Mouse (Mus musculus): ENCODE measurements around the gene Arhgap15.

Arhgap15 gene

GRCm38 (mm10) chr2:44112990-44113798 is 364.6 kb downstream of the Arhgap15 start:
- DNase-seq (ENCODE audit: low spot score), result no peak

DNA sequence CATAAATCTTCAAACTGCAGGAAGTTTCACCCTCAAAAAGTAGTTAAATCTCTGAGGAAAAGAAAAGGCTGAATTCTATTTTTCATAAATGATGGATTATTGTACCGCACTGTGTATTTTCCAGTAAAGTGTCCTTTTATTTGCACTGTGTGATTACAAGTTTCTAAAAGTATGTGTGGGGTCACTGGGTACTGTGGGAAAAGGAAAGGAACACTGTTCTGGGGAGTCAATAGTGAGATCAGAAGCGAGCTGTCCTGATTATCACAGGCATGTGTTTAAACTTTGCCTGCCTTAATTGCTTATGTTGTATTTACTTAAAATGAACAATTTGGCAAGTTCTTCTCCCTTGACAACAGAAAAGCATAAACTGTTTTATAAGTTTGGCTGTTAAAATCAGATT is 365.7 kb downstream of the Arhgap15 start:
- DNase-seq (ENCODE audit: low spot score), result no peak

GRCm38 (mm10) chr2:44121162-44121561 is 372.5 kb downstream of the Arhgap15 start:
- no peak for DNase-seq (ENCODE audit: low spot score)

GRCm38 (mm10) chr2:44123246-44123645 is 374.6 kb downstream of the Arhgap15 start:
- DNase-seq (ENCODE audit: low spot score), result no peak

DNA sequence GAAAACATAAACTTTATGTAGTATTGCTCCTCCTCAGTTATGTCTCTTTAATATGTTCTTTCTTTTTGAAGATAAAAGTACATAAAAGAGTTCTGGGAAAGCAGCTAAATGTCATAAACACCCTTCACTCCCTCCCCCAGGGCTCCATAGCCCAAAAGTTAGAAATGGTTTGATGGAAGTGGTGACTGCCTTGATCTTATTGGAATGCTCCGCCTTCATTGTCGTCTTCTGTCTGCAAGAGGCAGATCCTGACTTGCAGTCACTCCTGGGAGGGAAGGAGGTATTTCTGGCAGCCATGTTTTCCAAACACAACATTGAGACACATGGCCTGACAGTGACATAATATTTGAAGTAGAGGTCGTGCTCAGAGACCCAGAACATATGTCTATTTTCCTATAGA is 375.5 kb downstream of the Arhgap15 start:
- no peak for DNase-seq (ENCODE audit: low spot score)

DNA sequence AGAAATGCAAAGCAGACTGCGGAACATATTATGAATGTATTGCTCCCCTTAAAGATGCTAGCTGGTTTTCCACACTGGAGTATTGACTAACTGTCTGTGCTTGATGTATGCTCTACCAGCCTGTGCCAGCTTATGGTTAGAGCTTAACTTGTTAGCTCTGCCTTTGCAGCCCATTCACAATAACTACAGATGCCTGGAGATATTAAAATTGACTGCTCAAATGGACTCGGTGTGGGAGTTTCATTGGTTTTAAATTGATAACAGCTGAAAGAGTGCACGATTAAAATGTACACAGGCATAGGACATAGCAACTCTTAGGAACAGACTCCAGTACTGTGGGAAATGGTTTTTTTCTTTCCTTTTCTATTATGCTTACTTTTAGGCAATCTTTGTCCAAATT is 376.1 kb downstream of the Arhgap15 start:
- DNase-seq (ENCODE audit: low spot score), result no peak

- DNase-seq (ENCODE audit: low spot score), result no peak
Observed at GRCm38 (mm10) chr2:44126044-44126695, 377.5 kb downstream of the Arhgap15 start.

GRCm38 (mm10) chr2:44129533-44129932 is 380.9 kb downstream of the Arhgap15 start:
- DNase-seq (ENCODE audit: low spot score), result no peak

GRCm38 (mm10) chr2:44131271-44131670 is 382.6 kb downstream of the Arhgap15 start:
- no peak for DNase-seq (ENCODE audit: low spot score)

GRCm38 (mm10) chr2:44134796-44135195 is 386.2 kb downstream of the Arhgap15 start:
- DNase-seq (ENCODE audit: low spot score), result no peak

GRCm38 (mm10) chr2:44140455-44140854 is 391.8 kb downstream of the Arhgap15 start:
- DNase-seq (ENCODE audit: low spot score), result no peak

DNA sequence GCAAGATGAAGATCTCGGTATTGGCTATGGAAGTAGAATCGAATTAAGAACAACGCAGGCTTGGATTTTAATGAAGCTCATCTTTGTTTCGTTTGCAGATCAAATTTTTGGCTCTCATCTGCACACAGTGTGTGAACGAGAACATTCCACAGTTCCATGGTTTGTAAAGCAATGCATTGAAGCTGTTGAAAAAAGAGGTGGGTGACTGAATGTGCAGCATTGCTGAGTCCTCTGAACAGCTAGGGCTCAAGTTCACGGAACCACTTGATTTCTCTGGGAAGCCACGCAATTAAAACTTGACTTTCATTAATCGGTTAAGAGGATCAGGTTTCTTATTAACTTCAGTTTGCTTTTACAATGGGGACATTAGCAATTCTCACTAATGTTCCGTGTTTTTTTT is 393.5 kb downstream of the Arhgap15 start:
- DNase-seq (ENCODE audit: low spot score), result no peak

DNA sequence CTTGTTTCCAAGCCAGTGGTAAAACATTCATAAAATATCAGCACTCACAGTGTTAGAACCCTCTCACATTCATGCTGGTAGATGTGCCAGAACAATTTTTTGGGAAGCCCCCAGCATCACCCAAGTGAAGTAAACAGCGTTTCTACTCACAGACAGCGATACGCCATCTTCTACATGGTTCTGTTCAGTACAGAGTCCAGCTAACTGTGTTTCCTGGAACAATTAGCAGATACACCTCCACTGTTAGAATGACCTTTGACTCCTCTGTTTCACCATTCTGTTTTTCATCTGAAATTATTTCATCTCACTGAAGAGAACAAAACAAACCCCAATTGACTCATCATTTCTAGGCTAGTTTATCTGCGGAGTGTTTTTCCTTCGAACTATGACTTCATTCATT is 394.0 kb downstream of the Arhgap15 start:
- no peak for DNase-seq (ENCODE audit: low spot score)

GRCm38 (mm10) chr2:44146124-44146981 is 397.7 kb downstream of the Arhgap15 start:
- DNase-seq (ENCODE audit: low spot score), result no peak

DNA sequence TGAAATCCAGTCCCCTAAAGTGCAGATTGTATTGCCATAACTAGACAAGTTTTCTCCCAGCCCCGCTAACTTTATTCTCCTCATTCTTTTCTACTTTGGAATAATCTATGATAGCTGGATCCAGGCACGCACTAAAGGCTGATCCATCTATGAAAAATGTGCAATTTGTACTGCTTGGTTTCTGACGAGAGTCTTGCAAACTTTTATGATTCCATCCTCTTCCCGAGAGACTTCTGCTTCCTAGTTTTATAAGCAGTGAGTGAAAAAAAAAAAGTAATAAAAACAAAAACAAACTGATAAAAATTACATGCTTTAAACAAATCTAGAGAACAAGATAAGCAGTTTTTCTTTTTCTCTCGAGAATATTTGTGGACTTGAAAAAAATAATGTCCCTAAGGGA is 398.9 kb downstream of the Arhgap15 start:
- no peak for DNase-seq (ENCODE audit: low spot score)

- DNase-seq (ENCODE audit: low spot score), result no peak
Observed at GRCm38 (mm10) chr2:44147971-44148370, 399.3 kb downstream of the Arhgap15 start.

GRCm38 (mm10) chr2:44148550-44149100 is 400.0 kb downstream of the Arhgap15 start:
- DNase-seq (ENCODE audit: low spot score), result no peak

GRCm38 (mm10) chr2:44152301-44152700 is 403.7 kb downstream of the Arhgap15 start:
- DNase-seq (ENCODE audit: low spot score), result no peak

DNA sequence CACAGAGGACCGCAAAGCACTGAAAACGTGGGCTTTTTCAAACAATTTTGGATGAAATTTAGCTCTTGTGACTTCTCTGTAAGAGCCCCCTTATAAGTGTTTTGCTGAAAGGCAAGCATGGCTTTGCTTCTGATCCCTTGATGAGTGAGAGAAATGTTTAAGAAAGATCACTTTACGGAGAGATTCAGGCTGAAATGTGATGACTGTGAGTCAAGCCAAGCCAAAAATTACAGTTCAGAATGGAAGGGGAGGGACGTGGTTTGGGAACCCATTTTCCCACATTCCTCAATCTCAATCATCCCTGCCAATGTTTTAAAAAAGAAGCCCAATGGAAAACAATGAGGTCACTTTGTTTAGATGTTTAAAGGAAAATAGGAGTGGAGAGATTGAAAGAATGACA is 411.7 kb downstream of the Arhgap15 start:
- no peak for DNase-seq (ENCODE audit: low spot score)

GRCm38 (mm10) chr2:44165789-44166188 is 417.2 kb downstream of the Arhgap15 start:
- DNase-seq (ENCODE audit: low spot score), result peak; percentile 10

GRCm38 (mm10) chr2:44166716-44167115 is 418.1 kb downstream of the Arhgap15 start:
- DNase-seq (ENCODE audit: low spot score), result no peak

DNA sequence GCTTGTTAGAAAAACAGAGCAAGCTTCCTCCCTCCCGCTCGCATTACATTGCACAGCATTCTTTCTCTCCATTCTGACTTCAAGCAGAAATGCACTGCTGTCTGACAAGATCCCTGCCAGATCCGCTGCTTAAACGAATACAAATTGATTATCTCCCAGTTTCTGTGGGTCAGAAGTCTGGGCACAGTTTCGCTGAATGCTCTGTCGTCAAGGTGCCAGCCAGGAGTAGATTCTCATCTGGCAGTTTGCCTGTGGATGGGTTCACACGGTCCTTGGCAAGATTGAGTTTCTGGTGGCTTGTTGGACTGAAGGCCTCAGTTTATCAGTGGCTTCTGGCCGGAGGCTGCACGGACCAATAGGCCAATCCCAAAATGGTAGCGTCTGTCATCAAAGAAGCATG is 435.9 kb downstream of the Arhgap15 start:
- no peak for DNase-seq (ENCODE audit: low spot score)
